ENCODE assay signal across 11 mouse cellular contexts in the genomic region with DNA sequence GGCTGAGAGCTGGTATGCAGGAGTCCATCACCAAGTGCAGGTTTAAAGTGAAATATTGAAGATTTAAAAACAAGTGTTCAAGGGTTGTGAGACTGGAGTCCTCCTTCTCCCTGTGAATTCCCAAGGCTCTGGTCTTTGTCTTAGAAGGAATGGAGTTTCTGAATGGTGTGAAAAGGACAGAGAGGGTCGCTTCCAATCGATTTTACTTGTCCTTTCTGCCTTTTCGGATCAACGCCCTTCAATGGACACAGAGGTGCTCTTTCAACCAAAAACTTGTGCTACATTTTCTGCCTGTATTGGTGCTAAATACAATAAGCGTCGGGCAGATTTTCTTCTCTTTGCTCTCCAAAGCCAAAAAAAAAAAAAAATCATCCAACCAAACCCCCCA. TPM values are rescaled to one million over a fixed set of nuclear protein-coding genes. Genes with fewer than 3 reads are reported as not detected.
DNase-seq lines count a peak whose midpoint lies in the region; ATAC-seq and TF ChIP-seq lines count a peak whose summit lies in the region.
"Had no signal": no experiment of that assay in that cellular context is flagged by ENCODE, and none has a peak within 500 bp of the region (broad histone marks: within the 10 kb centered on the region; RNA-seq: fewer than 3 reads in every experiment).

No protein-coding gene starts in this region.

- H3K27me3 ChIP-seq in embryonic facial prominence, embryonic 13.5 days: peaks cover 83% of the 10 kb centered on the region
- H3K27me3 ChIP-seq in hindbrain, embryonic 14.5 days (ENCODE audit: control insufficient read depth, insufficient read depth, low read length): peaks cover 60% of the 10 kb centered on the region
- peaks cover 53% of the 10 kb centered on the region for H3K27me3 ChIP-seq in midbrain, postnatal 0 days (ENCODE audit: insufficient read depth, low read length)

- no peak overlapping the region for H3K4me3 ChIP-seq in embryonic facial prominence, embryonic 13.5 days
- peak overlapping the region; percentile 39 for H3K4me3 ChIP-seq in hindbrain, embryonic 14.5 days (replicated peaks; ENCODE audit: low read length)
- no peak overlapping the region for H3K4me3 ChIP-seq in midbrain, postnatal 0 days (ENCODE audit: low read depth, low read length)

- H3K36me3 ChIP-seq in embryonic facial prominence, embryonic 13.5 days: no peaks in the 10 kb centered on the region
- no peaks in the 10 kb centered on the region for H3K36me3 ChIP-seq in hindbrain, embryonic 14.5 days (replicated peaks; ENCODE audit: control insufficient read depth, insufficient read depth)
- no peaks in the 10 kb centered on the region for H3K36me3 ChIP-seq in midbrain, postnatal 0 days (ENCODE audit: insufficient read depth, low read length)

- peaks cover 17% of the 10 kb centered on the region for H3K4me1 ChIP-seq in embryonic facial prominence, embryonic 13.5 days
- 0 out of 2 replicates have a peak, but pooled peaks cover 11% of the 10 kb centered on the region for H3K4me1 ChIP-seq in hindbrain, embryonic 14.5 days (replicated peaks; ENCODE audit: control insufficient read depth, insufficient read depth, low read length)
- H3K4me1 ChIP-seq in midbrain, postnatal 0 days (ENCODE audit: insufficient read depth, low read length): no peaks in the 10 kb centered on the region

- no peaks in the 10 kb centered on the region for H3K9me3 ChIP-seq in embryonic facial prominence, embryonic 13.5 days
- H3K9me3 ChIP-seq in hindbrain, embryonic 14.5 days (ENCODE audit: control insufficient read depth, low read length): no peaks in the 10 kb centered on the region
- H3K9me3 ChIP-seq in midbrain, postnatal 0 days (ENCODE audit: low read length): no peaks in the 10 kb centered on the region

- no peak for ATAC-seq in embryonic facial prominence, embryonic 13.5 days (ENCODE audit: insufficient number of reproducible peaks, insufficient read depth, low FRiP score, low TSS enrichment, low read depth)
- ATAC-seq in hindbrain, embryonic 14.5 days (ENCODE audit: low FRiP score): no peak
- ATAC-seq in midbrain, postnatal 0 days (ENCODE audit: low FRiP score): no peak
- ATAC-seq in megakaryocyte-erythroid progenitor cell, adult 5-6 weeks (replicated peaks; ENCODE audit: low FRiP score, low TSS enrichment, poor library complexity, severe bottlenecking): no peak

- no peak overlapping the region for H3K9ac ChIP-seq in embryonic facial prominence, embryonic 13.5 days
- H3K9ac ChIP-seq in hindbrain, embryonic 14.5 days: peak overlapping the region; percentile 55
- no peak overlapping the region for H3K9ac ChIP-seq in midbrain, postnatal 0 days (replicated peaks; ENCODE audit: low read length, poor library complexity, severe bottlenecking)

- H3K27ac ChIP-seq in embryonic facial prominence, embryonic 13.5 days: no peak overlapping the region
- H3K27ac ChIP-seq in hindbrain, embryonic 14.5 days: peak overlapping the region; percentile 99
- H3K27ac ChIP-seq in midbrain, postnatal 0 days (ENCODE audit: low read depth, low read length): no peak overlapping the region

- DNase-seq in kidney, postnatal 10 days: peak; percentile 7
- no peak for DNase-seq in kidney, adult 8-10 months
- DNase-seq in hindbrain, embryonic 14.5 days (ENCODE audit: low spot score): no peak
- DNase-seq in midbrain, postnatal 0 days (ENCODE audit: low spot score): no peak
- no peak for DNase-seq in urinary bladder, postnatal 4 days (ENCODE audit: low spot score in 2 of 2)
- no peak for DNase-seq in ovary, adult 18-20 months (ENCODE audit: low spot score)
- DNase-seq: adrenal gland, adult 8-10 months had no signal

- WGBS in embryonic facial prominence, embryonic 13.5 days: 24% methylated on average over 6 of the region's 6 CpGs
- 14% methylated on average over 6 of the region's 6 CpGs for WGBS in hindbrain, embryonic 14.5 days
- WGBS in midbrain, postnatal 0 days: 22% methylated on average over 6 of the region's 6 CpGs

- no peak for TF ChIP-seq CTCF in midbrain, postnatal 0 days (IDR thresholded peaks at IDR 0.05)

- 0 out of 2 replicates have a peak overlapping the region, but pooled peaks have one; percentile 60 for H3K4me2 ChIP-seq in embryonic facial prominence, embryonic 13.5 days
- H3K4me2 ChIP-seq in hindbrain, embryonic 14.5 days (replicated peaks): peak overlapping the region; percentile 81
- H3K4me2 ChIP-seq in midbrain, postnatal 0 days (ENCODE audit: low read depth, low read length, poor library complexity, severe bottlenecking): peak overlapping the region; percentile 54; the same call in 1 of the 2 replicates

RNA-seq across cellular contexts. Expression of gene Nr2f2, which starts 1.7 kb away (rescaled TPM):
- polyA plus RNA-seq in embryonic facial prominence, embryonic 13.5 days (2015; fragmentation: Nextera tagmentation; extraction: Ambion mirVana): 36.0 and 42.9 TPM in 2 replicates
- polyA plus RNA-seq in hindbrain, embryonic 14.5 days (2014; fragmentation: Nextera tagmentation; extraction: Ambion mirVana): 105 and 127 TPM in 2 replicates
- 38.9 and 43.2 TPM in 2 replicates for total RNA-seq in midbrain, postnatal 0 days (2014; rRNA removed)
- 65.4 and 81.6 TPM in 2 replicates for polyA plus RNA-seq in midbrain, postnatal 0 days (2015; fragmentation: Nextera tagmentation; extraction: Ambion mirVana)
- not detected in 2 replicates for total RNA-seq in megakaryocyte-erythroid progenitor cell, adult 5-6 weeks (2014; fragmentation: Nextera tagmentation)
- total RNA-seq in megakaryocyte-erythroid progenitor cell, adult 5-6 weeks (2017): not detected in 2 replicates
- total RNA-seq: granulocyte monocyte progenitor cell, adult 5-6 weeks; neutrophil, adult 5-6 weeks had no signal
